In the genomic region with DNA sequence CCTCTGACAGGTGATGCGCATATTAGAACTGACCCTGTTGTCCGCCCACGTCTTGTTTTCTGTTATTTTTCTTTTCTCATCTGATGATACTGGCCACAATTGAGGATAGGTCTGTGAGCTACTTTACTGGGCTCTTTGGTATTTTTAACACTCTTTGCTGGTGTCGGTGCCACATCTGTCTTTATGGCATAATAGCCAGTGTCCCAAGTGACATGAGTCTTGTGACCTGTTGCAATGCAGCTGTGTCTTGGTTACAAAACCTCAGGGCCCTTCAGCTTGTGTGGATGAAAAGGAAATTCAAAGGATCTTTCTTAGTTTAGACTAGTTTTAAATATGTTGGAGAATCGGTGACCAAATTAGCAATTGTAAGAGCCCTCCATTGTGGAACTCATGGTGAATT, we compare ENCODE assay signal across 8 mouse cellular contexts. TPM values are rescaled to one million over a fixed set of nuclear protein-coding genes. Genes with fewer than 3 reads are reported as not detected.
DNase-seq lines count a peak whose midpoint lies in the region; ATAC-seq and TF ChIP-seq lines count a peak whose summit lies in the region.

No protein-coding gene starts in this region.

- H3K4me1 ChIP-seq in embryonic facial prominence, embryonic 11.5 days (ENCODE audit: control insufficient read depth, insufficient read depth, low read length), result peaks cover 2% of the 10 kb centered on the region; the same call in 1 of the 2 replicates
- H3K4me1 ChIP-seq in limb, embryonic 11.5 days (ENCODE audit: control insufficient read depth, insufficient read depth, low read length), result peaks cover 8% of the 10 kb centered on the region
- peaks cover 23% of the 10 kb centered on the region for H3K4me1 ChIP-seq in neural tube, embryonic 14.5 days (ENCODE audit: control insufficient read depth, insufficient read depth, low read length)

- no peaks in the 10 kb centered on the region for H3K36me3 ChIP-seq in embryonic facial prominence, embryonic 11.5 days (replicated peaks; ENCODE audit: control insufficient read depth, insufficient read depth, low read depth, low read length)
- no peaks in the 10 kb centered on the region for H3K36me3 ChIP-seq in limb, embryonic 11.5 days (ENCODE audit: control insufficient read depth, insufficient read depth, low read length)
- H3K36me3 ChIP-seq in neural tube, embryonic 14.5 days (ENCODE audit: control insufficient read depth, insufficient read depth, low read length), result no peaks in the 10 kb centered on the region

- peak overlapping the region; percentile 65 for H3K4me2 ChIP-seq in embryonic facial prominence, embryonic 11.5 days (ENCODE audit: low read depth, low read length)
- peak overlapping the region; percentile 62 for H3K4me2 ChIP-seq in limb, embryonic 11.5 days (ENCODE audit: low read depth, severe bottlenecking)
- peak overlapping the region; percentile 84 for H3K4me2 ChIP-seq in neural tube, embryonic 14.5 days (ENCODE audit: low read depth, low read length)

- no peak for TF ChIP-seq CTCF in left cerebral cortex, adult 2 months (IDR thresholded peaks at IDR 0.05)

- WGBS in embryonic facial prominence, embryonic 11.5 days, result 39% methylated on average over 5 of the region's 5 CpGs
- WGBS in limb, embryonic 11.5 days, result 38% methylated on average over 5 of the region's 5 CpGs
- WGBS in neural tube, embryonic 14.5 days, result 33% methylated on average over 5 of the region's 5 CpGs

- intact Hi-C loops in left cerebral cortex, adult 2 months (cut with DNase I), result no loop called here
- intact Hi-C loops in left cerebral cortex, postnatal 25 days (cut with DNase I), result no loop called here

- peak overlapping the region; percentile 87 for H3K4me3 ChIP-seq in left cerebral cortex, adult 2 months
- H3K4me3 ChIP-seq in embryonic facial prominence, embryonic 11.5 days (ENCODE audit: low read depth, low read length), result peak overlapping the region; percentile 89
- H3K4me3 ChIP-seq in limb, embryonic 11.5 days (ENCODE audit: low read depth, low read length), result peak overlapping the region; percentile 66
- H3K4me3 ChIP-seq in neural tube, embryonic 14.5 days (ENCODE audit: low read depth, low read length), result peak overlapping the region; percentile 89

- H3K27ac ChIP-seq in left cerebral cortex, adult 2 months, result no peak overlapping the region; the same call in 1 of the 2 replicates
- H3K27ac ChIP-seq in embryonic facial prominence, embryonic 11.5 days (replicated peaks; ENCODE audit: low read depth, low read length), result no peak overlapping the region
- no peak overlapping the region for H3K27ac ChIP-seq in limb, embryonic 11.5 days (replicated peaks; ENCODE audit: low read depth, low read length)
- H3K27ac ChIP-seq in neural tube, embryonic 14.5 days (ENCODE audit: low read depth, low read length), result no peak overlapping the region

- no peaks in the 10 kb centered on the region for H3K27me3 ChIP-seq in embryonic facial prominence, embryonic 11.5 days (ENCODE audit: control insufficient read depth, insufficient read depth, low read length)
- H3K27me3 ChIP-seq in limb, embryonic 11.5 days (ENCODE audit: control insufficient read depth, insufficient read depth, low read length), result no peaks in the 10 kb centered on the region
- H3K27me3 ChIP-seq in neural tube, embryonic 14.5 days (ENCODE audit: control insufficient read depth, insufficient read depth, low read length), result no peaks in the 10 kb centered on the region

- H3K9me3 ChIP-seq in embryonic facial prominence, embryonic 11.5 days (replicated peaks; ENCODE audit: control insufficient read depth, low read length), result no peaks in the 10 kb centered on the region
- H3K9me3 ChIP-seq in limb, embryonic 11.5 days (ENCODE audit: control insufficient read depth, low read length), result no peaks in the 10 kb centered on the region
- H3K9me3 ChIP-seq in neural tube, embryonic 14.5 days (ENCODE audit: control insufficient read depth, low read length), result no peaks in the 10 kb centered on the region

- DNase-seq in left cerebral cortex, adult 2 months (ENCODE audit: extremely low spot score in 1 of 2, low spot score in 2 of 2), result no peak
- DNase-seq in left cerebral cortex, postnatal 25 days (ENCODE audit: low spot score in 2 of 2), result no peak
- no peak for DNase-seq in embryonic facial prominence, embryonic 11.5 days (ENCODE audit: low spot score)
- no peak for DNase-seq in limb, embryonic 11.5 days (ENCODE audit: low spot score)
- no peak for DNase-seq in gastrocnemius, postnatal 4 days (ENCODE audit: low spot score in 2 of 2)
- DNase-seq in natural killer cell, adult 2 months (ENCODE audit: low spot score in 2 of 2), result no peak

- no peak for ATAC-seq in embryonic facial prominence, embryonic 11.5 days (replicated peaks; ENCODE audit: insufficient number of reproducible peaks, low FRiP score, low TSS enrichment, low read depth)
- ATAC-seq in limb, embryonic 11.5 days (ENCODE audit: insufficient number of reproducible peaks, low FRiP score, low TSS enrichment, low read depth), result no peak
- ATAC-seq in neural tube, embryonic 14.5 days (ENCODE audit: low read depth), result no peak
- ATAC-seq in activated CD4-positive, CD25-positive, alpha-beta regulatory T cell, adult 4 months, result no peak

- peak overlapping the region; percentile 88 for H3K9ac ChIP-seq in embryonic facial prominence, embryonic 11.5 days (replicated peaks; ENCODE audit: low read length)
- H3K9ac ChIP-seq in limb, embryonic 11.5 days (ENCODE audit: low read length), result peak overlapping the region; percentile 78; the same call in 1 of the 2 replicates
- 0 out of 2 replicates have a peak overlapping the region, but pooled peaks have one; percentile 32 for H3K9ac ChIP-seq in neural tube, embryonic 14.5 days (replicated peaks; ENCODE audit: low read depth, low read length)

RNA-seq across cellular contexts. Expression of a gene that starts 0.9 kb away (rescaled TPM):
- total RNA-seq in left cerebral cortex, adult 2 months (2021), result 10 to 100 TPM; 54.0 to 57.1 TPM
- total RNA-seq in left cerebral cortex, postnatal 25 days (2021), result 10 to 100 TPM; 56.0 to 57.0 TPM
- polyA plus RNA-seq in embryonic facial prominence, embryonic 11.5 days (2014; fragmentation: Nextera tagmentation; extraction: Ambion mirVana), result 25.4 and 26.4 TPM in 2 replicates
- 30.5 and 35.4 TPM in 2 replicates for polyA plus RNA-seq in limb, embryonic 11.5 days (2014; fragmentation: Nextera tagmentation; extraction: Ambion mirVana)
- 28.0 and 33.9 TPM in 2 replicates for polyA plus RNA-seq in neural tube, embryonic 14.5 days (2014; fragmentation: Nextera tagmentation; extraction: Ambion mirVana)
- total RNA-seq in gastrocnemius, postnatal 4 days (2021), result 10 to 100 TPM; 50.3 to 50.5 TPM
- 10 to 100 TPM; 14.9 to 18.3 TPM for polyA plus RNA-seq in activated CD4-positive, CD25-positive, alpha-beta regulatory T cell, adult 4 months (2017; shearing (Covaris generic))

RNA-seq across cellular contexts. Expression of a gene that starts 37.9 kb away (rescaled TPM):
- total RNA-seq in left cerebral cortex, adult 2 months (2021), result 100 to 1,000 TPM; 111 to 117 TPM
- 100 to 1,000 TPM; 101 to 117 TPM for total RNA-seq in left cerebral cortex, postnatal 25 days (2021)
- polyA plus RNA-seq in embryonic facial prominence, embryonic 11.5 days (2014; fragmentation: Nextera tagmentation; extraction: Ambion mirVana), result 58.2 and 64.9 TPM in 2 replicates
- 66.6 and 67.4 TPM in 2 replicates for polyA plus RNA-seq in limb, embryonic 11.5 days (2014; fragmentation: Nextera tagmentation; extraction: Ambion mirVana)
- polyA plus RNA-seq in neural tube, embryonic 14.5 days (2014; fragmentation: Nextera tagmentation; extraction: Ambion mirVana), result 98.5 and 107 TPM in 2 replicates
- total RNA-seq in gastrocnemius, postnatal 4 days (2021), result 10 to 100 TPM; 60.1 to 67.8 TPM
- polyA plus RNA-seq in activated CD4-positive, CD25-positive, alpha-beta regulatory T cell, adult 4 months (2017; shearing (Covaris generic)), result 10 to 100 TPM; 65.1 to 86.1 TPM

RNA-seq across cellular contexts. Expression of a gene that starts 49.3 kb away (rescaled TPM):
- total RNA-seq in left cerebral cortex, adult 2 months (2021), result 1 to 10 TPM in 1 of 2 experiments, under 1 TPM in 1; 0.84 to 1.1 TPM
- under 1 TPM; 0.66 to 0.76 TPM for total RNA-seq in left cerebral cortex, postnatal 25 days (2021)
- 1.4 and 1.7 TPM in 2 replicates for polyA plus RNA-seq in embryonic facial prominence, embryonic 11.5 days (2014; fragmentation: Nextera tagmentation; extraction: Ambion mirVana)
- polyA plus RNA-seq in limb, embryonic 11.5 days (2014; fragmentation: Nextera tagmentation; extraction: Ambion mirVana), result 1.4 and 1.8 TPM in 2 replicates
- polyA plus RNA-seq in neural tube, embryonic 14.5 days (2014; fragmentation: Nextera tagmentation; extraction: Ambion mirVana), result 1.1 and 1.6 TPM in 2 replicates
- total RNA-seq in gastrocnemius, postnatal 4 days (2021), result 1 to 10 TPM; 1.4 to 1.7 TPM
- polyA plus RNA-seq in activated CD4-positive, CD25-positive, alpha-beta regulatory T cell, adult 4 months (2017; shearing (Covaris generic)), result 1 to 10 TPM; 3.4 to 5.1 TPM

Comparison
In these comparisons a context has a peak if more than half of its experiments do, and no peak if none do; other contexts are left out.
1. H3K9ac ChIP-seq: peak in every context shown above with its lines; median percentile 88 in embryonic facial prominence, embryonic 11.5 days; 78 in limb, embryonic 11.5 days; 32 in neural tube, embryonic 14.5 days.